Mouse (Mus musculus): ENCODE results near the gene Acvr1b. TPM values are rescaled to one million over a fixed set of nuclear protein-coding genes. Genes with fewer than 3 reads are reported as not detected.

Acvr1b gene
- polyA plus RNA-seq, 1 experiment from 2014 or later: 8.9 TPM

GRCm38 (mm10) chr15:101185549-101185948 lies 11.7 kb downstream of the Acvr1b start:
- H3K36me3 ChIP-seq (ENCODE audit: control insufficient read depth, insufficient read depth, low read length): no peaks in the 10 kb centered on the region
- H3K4me3 ChIP-seq (ENCODE audit: low read depth, low read length): no peak overlapping the region
- H3K9ac ChIP-seq (ENCODE audit: low read depth, low read length): no peak overlapping the region
- peaks cover 25% of the 10 kb centered on the region for H3K4me1 ChIP-seq (ENCODE audit: control insufficient read depth, insufficient read depth, low read length)
- H3K9me3 ChIP-seq (replicated peaks; ENCODE audit: control insufficient read depth, low read length): no peaks in the 10 kb centered on the region
- no peak overlapping the region for H3K27ac ChIP-seq (ENCODE audit: low read depth, low read length)
- H3K4me2 ChIP-seq: no peak overlapping the region
- 93% methylated on average over 3 of the region's 3 CpGs for WGBS (ENCODE audit: insufficient replicate concordance)
- no peaks in the 10 kb centered on the region for H3K27me3 ChIP-seq (ENCODE audit: control insufficient read depth, insufficient read depth, low read length)
- no peak for ATAC-seq (replicated peaks; ENCODE audit: insufficient number of reproducible peaks, low FRiP score, low TSS enrichment)

DNA sequence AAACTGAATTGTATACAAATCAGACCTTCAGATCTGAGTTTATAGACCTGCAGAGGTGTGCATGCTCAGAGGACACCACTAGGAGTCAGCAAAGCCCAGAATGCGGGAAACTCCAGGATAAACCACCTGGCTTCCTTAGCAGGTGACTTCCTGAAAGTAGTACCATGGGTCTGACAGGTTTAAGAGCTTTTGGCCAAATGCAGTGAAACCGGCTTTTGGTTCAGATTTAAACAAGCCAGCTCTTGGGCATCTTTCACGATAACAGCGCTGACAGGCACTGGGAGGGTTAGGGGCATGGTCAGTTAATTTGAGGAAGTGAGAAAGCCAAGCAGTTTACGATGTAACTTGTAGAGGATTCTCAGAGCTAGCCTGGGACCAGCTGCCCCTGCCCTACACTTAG lies 14.0 kb downstream of the Acvr1b start:
- Histone ChIP-seq H3K4me3 (ENCODE audit: low read depth, low read length) (no peak overlapping the region), H3K4me1 (ENCODE audit: control insufficient read depth, insufficient read depth, low read length) (peaks cover 36% of the 10 kb centered on the region), H3K4me2 (no peak overlapping the region), H3K36me3 (ENCODE audit: control insufficient read depth, insufficient read depth, low read length) (no peaks in the 10 kb centered on the region), H3K27me3 (ENCODE audit: control insufficient read depth, insufficient read depth, low read length) (no peaks in the 10 kb centered on the region), H3K9ac (ENCODE audit: low read depth, low read length) (no peak overlapping the region), H3K9me3 (replicated peaks; ENCODE audit: control insufficient read depth, low read length) (no peaks in the 10 kb centered on the region), H3K27ac (ENCODE audit: low read depth, low read length) (no peak overlapping the region)
- 79% methylated on average over 5 of the region's 5 CpGs for WGBS (ENCODE audit: insufficient replicate concordance)
- no peak for ATAC-seq (replicated peaks; ENCODE audit: insufficient number of reproducible peaks, low FRiP score, low TSS enrichment)

DNA sequence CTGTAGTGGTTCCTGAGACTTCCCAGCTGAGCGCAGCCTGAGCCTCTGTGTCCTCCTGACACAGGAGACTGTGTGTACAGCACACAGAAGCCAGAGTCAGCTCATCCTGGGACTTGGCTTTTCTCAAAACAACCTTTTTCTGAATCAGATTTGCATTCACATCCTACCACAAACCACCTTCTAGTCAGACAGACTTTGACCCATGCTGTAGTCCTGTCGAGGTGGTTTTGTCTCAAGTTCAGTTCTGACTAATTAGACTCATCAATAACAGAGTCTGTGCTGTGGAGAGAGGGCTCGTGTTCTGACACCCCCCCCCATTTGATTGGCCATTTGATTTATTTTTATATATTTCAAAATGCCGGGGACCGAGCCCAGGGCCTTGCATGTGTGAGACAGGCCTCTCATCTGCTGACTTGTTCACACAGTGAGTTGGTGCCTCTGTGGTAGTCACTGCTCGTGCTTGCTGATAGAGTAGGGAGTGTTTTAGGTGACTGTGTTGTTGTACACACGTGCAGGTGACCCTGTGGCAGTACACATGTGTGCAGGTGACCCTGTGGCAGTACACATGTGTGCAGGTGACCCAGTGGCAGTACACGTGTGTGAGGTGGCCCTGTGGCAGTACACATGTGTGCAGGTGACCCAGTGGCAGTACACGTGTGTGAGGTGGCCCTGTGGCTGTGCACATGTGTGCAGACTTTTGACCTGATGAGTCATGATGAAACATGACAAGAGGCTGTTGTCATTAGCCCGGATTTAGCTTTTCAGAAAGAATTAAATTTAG lies 16.3 kb downstream of the Acvr1b start:
- Histone ChIP-seq H3K9me3 (replicated peaks; ENCODE audit: control insufficient read depth, low read length) (no peaks in the 10 kb centered on the region), H3K27me3 (ENCODE audit: control insufficient read depth, insufficient read depth, low read length) (no peaks in the 10 kb centered on the region), H3K4me3 (ENCODE audit: low read depth, low read length) (no peak overlapping the region), H3K4me2 (no peak overlapping the region), H3K36me3 (ENCODE audit: control insufficient read depth, insufficient read depth, low read length) (peaks cover 8% of the 10 kb centered on the region), H3K27ac (ENCODE audit: low read depth, low read length) (no peak overlapping the region), H3K9ac (ENCODE audit: low read depth, low read length) (no peak overlapping the region), H3K4me1 (ENCODE audit: control insufficient read depth, insufficient read depth, low read length) (peaks cover 49% of the 10 kb centered on the region)
- 74% methylated on average over 10 of the region's 10 CpGs for WGBS (ENCODE audit: insufficient replicate concordance)
- no peak for ATAC-seq (replicated peaks; ENCODE audit: insufficient number of reproducible peaks, low FRiP score, low TSS enrichment)

- Histone ChIP-seq H3K4me1 (ENCODE audit: control insufficient read depth, insufficient read depth, low read length) (peaks cover 49% of the 10 kb centered on the region), H3K27me3 (ENCODE audit: control insufficient read depth, insufficient read depth, low read length) (no peaks in the 10 kb centered on the region), H3K36me3 (ENCODE audit: control insufficient read depth, insufficient read depth, low read length) (peaks cover 11% of the 10 kb centered on the region), H3K27ac (ENCODE audit: low read depth, low read length) (no peak overlapping the region), H3K9me3 (replicated peaks; ENCODE audit: control insufficient read depth, low read length) (no peaks in the 10 kb centered on the region), H3K4me2 (no peak overlapping the region), H3K4me3 (ENCODE audit: low read depth, low read length) (no peak overlapping the region), H3K9ac (ENCODE audit: low read depth, low read length) (no peak overlapping the region)
- ATAC-seq (replicated peaks; ENCODE audit: insufficient number of reproducible peaks, low FRiP score, low TSS enrichment): no peak
- 53% methylated on average over 5 of the region's 5 CpGs for WGBS (ENCODE audit: insufficient replicate concordance)
Observed at GRCm38 (mm10) chr15:101190762-101191150, 16.9 kb downstream of the Acvr1b start.

- Histone ChIP-seq H3K27me3 (ENCODE audit: control insufficient read depth, insufficient read depth, low read length) (no peaks in the 10 kb centered on the region), H3K4me3 (ENCODE audit: low read depth, low read length) (no peak overlapping the region), H3K36me3 (ENCODE audit: control insufficient read depth, insufficient read depth, low read length) (peaks cover 19% of the 10 kb centered on the region), H3K4me2 (0 out of 2 replicates have a peak overlapping the region, but pooled peaks have one; percentile 0), H3K9me3 (replicated peaks; ENCODE audit: control insufficient read depth, low read length) (no peaks in the 10 kb centered on the region), H3K4me1 (ENCODE audit: control insufficient read depth, insufficient read depth, low read length) (peaks cover 49% of the 10 kb centered on the region), H3K27ac (ENCODE audit: low read depth, low read length) (peak overlapping the region; percentile 58), H3K9ac (ENCODE audit: low read depth, low read length) (no peak overlapping the region)
- ATAC-seq (replicated peaks; ENCODE audit: insufficient number of reproducible peaks, low FRiP score, low TSS enrichment): no peak
- 18% methylated on average over 13 of the region's 13 CpGs for WGBS (ENCODE audit: insufficient replicate concordance)
Observed at GRCm38 (mm10) chr15:101191459-101192259, 17.8 kb downstream of the Acvr1b start.

- Histone ChIP-seq H3K9ac (ENCODE audit: low read depth, low read length) (0 out of 2 replicates have a peak overlapping the region, but pooled peaks have one; percentile 28), H3K4me1 (ENCODE audit: control insufficient read depth, insufficient read depth, low read length) (peaks cover 49% of the 10 kb centered on the region), H3K27ac (ENCODE audit: low read depth, low read length) (peak overlapping the region; percentile 58), H3K9me3 (replicated peaks; ENCODE audit: control insufficient read depth, low read length) (no peaks in the 10 kb centered on the region), H3K4me2 (peak overlapping the region; percentile 6; the same call in 1 of the 2 replicates), H3K4me3 (ENCODE audit: low read depth, low read length) (no peak overlapping the region), H3K36me3 (ENCODE audit: control insufficient read depth, insufficient read depth, low read length) (peaks cover 19% of the 10 kb centered on the region), H3K27me3 (ENCODE audit: control insufficient read depth, insufficient read depth, low read length) (no peaks in the 10 kb centered on the region)
- WGBS (ENCODE audit: insufficient replicate concordance): 35% methylated on average over 7 of the region's 7 CpGs
- ATAC-seq (replicated peaks; ENCODE audit: insufficient number of reproducible peaks, low FRiP score, low TSS enrichment): no peak
Observed at GRCm38 (mm10) chr15:101192260-101192640, 18.4 kb downstream of the Acvr1b start.

DNA sequence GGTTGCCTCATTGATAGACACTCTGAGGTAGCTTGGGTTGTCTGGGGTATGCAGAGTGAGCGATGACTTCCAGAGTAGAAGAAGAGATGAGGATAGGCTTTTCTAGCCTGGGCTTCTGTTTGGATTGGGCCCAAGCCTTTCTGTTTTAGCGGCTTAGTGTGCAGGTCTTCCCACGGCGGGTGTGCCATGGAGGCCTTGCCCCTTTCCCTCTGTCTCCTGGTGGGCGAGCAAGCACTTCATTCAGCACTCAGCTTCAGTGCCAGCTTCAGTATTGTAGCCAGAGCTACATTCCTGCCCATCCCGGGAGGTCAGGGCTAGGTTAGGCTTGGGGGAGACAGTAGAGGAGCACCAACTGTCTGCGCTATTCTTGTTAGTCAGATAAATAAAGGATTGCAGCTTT lies 18.8 kb downstream of the Acvr1b start:
- H3K4me3 ChIP-seq (ENCODE audit: low read depth, low read length): no peak overlapping the region

GRCm38 (mm10) chr15:101193971-101194370 lies 20.1 kb downstream of the Acvr1b start:
- no peak for ATAC-seq (replicated peaks; ENCODE audit: insufficient number of reproducible peaks, low FRiP score, low TSS enrichment)
- peaks cover 23% of the 10 kb centered on the region for H3K36me3 ChIP-seq (ENCODE audit: control insufficient read depth, insufficient read depth, low read length)
- no peak overlapping the region for H3K9ac ChIP-seq (ENCODE audit: low read depth, low read length)
- H3K27ac ChIP-seq (ENCODE audit: low read depth, low read length): no peak overlapping the region
- peaks cover 46% of the 10 kb centered on the region for H3K4me1 ChIP-seq (ENCODE audit: control insufficient read depth, insufficient read depth, low read length)
- H3K4me2 ChIP-seq: no peak overlapping the region
- no peak overlapping the region for H3K4me3 ChIP-seq (ENCODE audit: low read depth, low read length)
- no peaks in the 10 kb centered on the region for H3K27me3 ChIP-seq (ENCODE audit: control insufficient read depth, insufficient read depth, low read length)
- WGBS (ENCODE audit: insufficient replicate concordance): 92% methylated on average over 6 of the region's 6 CpGs
- no peaks in the 10 kb centered on the region for H3K9me3 ChIP-seq (replicated peaks; ENCODE audit: control insufficient read depth, low read length)

More for the DNA sequence above, 18.8 kb downstream of the Acvr1b start:
- Histone ChIP-seq H3K27ac (ENCODE audit: low read depth, low read length) (peak overlapping the region; percentile 58; the same call in 1 of the 2 replicates), H3K9ac (ENCODE audit: low read depth, low read length) (0 out of 2 replicates have a peak overlapping the region, but pooled peaks have one; percentile 28), H3K9me3 (replicated peaks; ENCODE audit: control insufficient read depth, low read length) (no peaks in the 10 kb centered on the region), H3K27me3 (ENCODE audit: control insufficient read depth, insufficient read depth, low read length) (no peaks in the 10 kb centered on the region), H3K4me1 (ENCODE audit: control insufficient read depth, insufficient read depth, low read length) (peaks cover 49% of the 10 kb centered on the region), H3K36me3 (ENCODE audit: control insufficient read depth, insufficient read depth, low read length) (peaks cover 19% of the 10 kb centered on the region), H3K4me2 (peak overlapping the region; percentile 8; the same call in 1 of the 2 replicates)
- 69% methylated on average over 7 of the region's 7 CpGs for WGBS (ENCODE audit: insufficient replicate concordance)
- no peak for ATAC-seq (replicated peaks; ENCODE audit: insufficient number of reproducible peaks, low FRiP score, low TSS enrichment)
